Mouse (Mus musculus) thymus, postnatal 10 days (tissue): ENCODE measurements around the gene Mcm9.
"Not testable (repeated sequence)": the region's sequence is repeated elsewhere in the genome, so short reads cannot be mapped to it uniquely, and the experiment has no call there.

Source experiments
- DNase-seq, 2 experiments: peaks; one replicate each; pipeline ENCODE4 v3.0.0; 2021; ENCODE audit warnings: low spot score in 2 of 2

Mcm9 gene

GRCm38 (mm10) chr10:53499518-53499917 lies 130.7 kb downstream of the Mcm9 start:
- peak in 1 of 2 experiments; percentile 18 for DNase-seq

DNA sequence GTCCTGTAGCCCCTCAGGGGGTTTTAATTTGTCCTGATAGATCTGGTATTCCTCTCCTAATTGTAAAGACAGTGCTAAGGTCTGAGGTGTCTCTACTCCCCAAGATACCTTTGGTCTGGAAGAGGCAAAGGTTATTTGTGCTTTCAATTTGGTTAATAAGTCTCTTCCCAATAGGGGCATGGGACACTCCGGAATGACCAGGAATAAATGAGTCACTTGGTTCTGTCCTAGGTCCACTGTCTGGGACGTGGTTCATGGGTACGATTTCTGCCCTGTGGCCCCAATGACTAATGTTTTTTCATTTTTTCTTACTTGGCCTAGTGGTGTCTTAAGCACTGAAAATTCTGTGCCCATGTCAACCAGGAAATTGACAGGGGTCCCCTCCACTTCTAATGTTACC lies 134.9 kb downstream of the Mcm9 start:
- not testable (repeated sequence) for DNase-seq

- no peak for DNase-seq
Measured at GRCm38 (mm10) chr10:53493954-53494353, 136.3 kb downstream of the Mcm9 start.
